Mouse (Mus musculus) hindlimb bud, embryonic 11.5 days (tissue): ENCODE measurements around the gene Zfp579.
"Not testable (repeated sequence)": the region's sequence is repeated elsewhere in the genome, so short reads cannot be mapped to it uniquely, and the experiment has no call there.

Source experiments
- DNase-seq: peaks from one replicate; pipeline ENCODE4 v3.0.0-alpha.2; 2012; ENCODE audit warnings: low read depth, low spot score; ENCODE audit errors: extremely low spot score

Gene Zfp579

GRCm38 (mm10) chr7:4996003-4996895 is at the start of gene Zfp579:
Gene Zfp579 (minus strand): TSS chr7:4996158.
- DNase-seq: peak; percentile 69

DNA sequence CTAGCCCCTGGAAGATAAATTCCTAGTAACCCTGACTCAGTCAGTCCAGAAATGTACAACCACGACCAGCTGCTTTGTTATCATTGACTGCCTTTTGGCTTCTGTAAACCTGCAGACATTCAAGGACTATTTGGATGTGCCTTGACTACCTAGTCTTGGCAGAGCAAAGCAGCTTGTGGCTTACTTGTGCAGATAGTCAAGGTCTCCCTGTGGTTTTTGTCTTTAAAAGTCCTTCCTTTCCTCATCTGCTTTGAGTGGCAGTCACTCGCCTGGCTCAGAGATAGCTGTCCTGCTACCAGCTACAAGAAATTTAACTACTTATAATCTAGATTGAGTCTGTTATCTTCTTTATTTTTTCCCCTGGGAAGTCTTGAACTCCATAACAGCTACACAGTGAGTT is 49.0 kb upstream of the Zfp579 start:
- DNase-seq: no peak

- DNase-seq: no peak
Measured at GRCm38 (mm10) chr7:5038940-5039339, 43.0 kb upstream of the Zfp579 start.

GRCm38 (mm10) chr7:5038109-5038732 is 42.3 kb upstream of the Zfp579 start, which contains the start of gene Zfp784:
Gene Zfp784 (minus strand): TSS chr7:5038446.
- DNase-seq: no peak

DNA sequence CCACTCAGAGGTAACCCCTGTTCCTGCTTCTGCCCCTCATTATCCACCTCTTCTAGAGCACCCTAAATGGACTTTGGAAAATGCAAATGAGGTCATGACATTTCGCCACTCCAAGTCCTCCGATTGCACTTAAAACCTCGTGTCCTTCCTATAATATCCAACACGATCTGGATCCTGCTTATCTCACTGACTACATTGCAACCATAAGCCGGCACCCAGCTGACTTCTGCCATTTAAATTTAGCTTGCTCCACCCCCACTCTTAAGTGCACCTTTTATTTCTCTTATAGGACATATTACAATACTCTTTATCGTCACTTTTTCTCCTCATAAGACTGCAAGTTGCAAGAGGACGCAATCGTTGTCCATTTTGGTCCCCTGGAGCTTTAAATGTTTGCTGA is 41.5 kb upstream of the Zfp579 start:
- no peak for DNase-seq

- no peak for DNase-seq
Measured at GRCm38 (mm10) chr7:5037026-5037425, 41.1 kb upstream of the Zfp579 start.

DNA sequence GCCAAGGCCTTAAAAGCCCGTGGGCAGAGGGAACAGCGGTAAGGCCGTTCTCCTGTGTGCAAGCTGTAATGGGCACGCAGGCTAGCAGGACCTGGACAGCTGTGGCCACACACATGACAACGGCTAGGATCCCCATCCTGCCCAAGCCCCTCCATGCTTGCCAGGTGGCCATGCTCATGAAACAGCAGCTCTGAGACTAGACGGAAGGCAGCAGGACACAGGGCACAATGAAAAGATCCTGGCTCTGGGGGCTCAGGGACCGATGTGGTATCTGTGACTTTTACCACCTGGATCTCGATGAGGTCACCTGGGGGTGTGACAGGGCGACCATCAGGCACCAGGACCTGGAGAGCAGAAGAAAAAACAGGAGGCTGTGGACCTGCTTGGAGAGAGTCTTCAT is 40.2 kb upstream of the Zfp579 start:
- DNase-seq: no peak

DNA sequence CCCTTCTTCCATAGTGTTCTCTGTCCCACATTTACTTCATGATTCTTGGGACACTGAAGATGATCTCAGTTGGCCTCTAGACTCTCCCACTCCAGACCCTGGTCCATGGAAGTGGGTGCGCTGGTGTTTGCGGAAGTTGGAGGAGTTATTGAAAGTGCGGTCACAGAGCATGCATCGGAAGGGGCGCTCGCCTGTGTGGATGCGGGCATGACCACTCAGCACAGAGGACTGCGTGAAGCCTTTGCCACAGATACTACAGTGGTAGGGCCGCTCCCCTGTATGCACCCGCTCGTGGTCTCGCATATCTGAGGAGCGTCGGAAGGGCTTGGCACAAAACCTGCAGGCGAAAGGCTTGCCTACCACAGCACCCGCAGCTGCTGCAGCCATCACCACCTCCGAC is 39.7 kb upstream of the Zfp579 start:
- no peak for DNase-seq

DNA sequence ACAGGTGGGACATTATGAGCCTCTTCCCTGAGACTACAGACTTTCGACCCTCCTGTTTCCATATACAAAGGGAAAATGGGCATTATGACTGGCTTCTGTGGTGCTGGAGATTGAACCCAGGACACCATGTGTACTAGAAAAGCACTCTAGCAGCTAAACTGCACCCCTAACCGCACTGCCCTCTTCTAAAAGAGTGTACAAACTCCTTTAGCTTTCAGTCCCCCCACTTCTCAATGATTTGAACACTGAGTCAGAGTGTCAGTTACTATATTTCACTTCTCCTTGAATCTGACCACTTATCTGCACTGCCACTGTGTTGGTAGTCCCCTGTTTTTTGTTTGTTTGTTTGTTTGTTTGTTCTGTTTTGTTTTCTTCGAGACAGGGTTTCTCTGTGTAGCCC is 37.9 kb upstream of the Zfp579 start, which contains the start of gene 4632433K11Rik:
Gene 4632433K11Rik (plus strand): TSS at position 301 of the 400 bp plus-strand sequence.
- DNase-seq: no peak

- DNase-seq: no peak
Measured at GRCm38 (mm10) chr7:5031496-5031895, 35.5 kb upstream of the Zfp579 start.

DNA sequence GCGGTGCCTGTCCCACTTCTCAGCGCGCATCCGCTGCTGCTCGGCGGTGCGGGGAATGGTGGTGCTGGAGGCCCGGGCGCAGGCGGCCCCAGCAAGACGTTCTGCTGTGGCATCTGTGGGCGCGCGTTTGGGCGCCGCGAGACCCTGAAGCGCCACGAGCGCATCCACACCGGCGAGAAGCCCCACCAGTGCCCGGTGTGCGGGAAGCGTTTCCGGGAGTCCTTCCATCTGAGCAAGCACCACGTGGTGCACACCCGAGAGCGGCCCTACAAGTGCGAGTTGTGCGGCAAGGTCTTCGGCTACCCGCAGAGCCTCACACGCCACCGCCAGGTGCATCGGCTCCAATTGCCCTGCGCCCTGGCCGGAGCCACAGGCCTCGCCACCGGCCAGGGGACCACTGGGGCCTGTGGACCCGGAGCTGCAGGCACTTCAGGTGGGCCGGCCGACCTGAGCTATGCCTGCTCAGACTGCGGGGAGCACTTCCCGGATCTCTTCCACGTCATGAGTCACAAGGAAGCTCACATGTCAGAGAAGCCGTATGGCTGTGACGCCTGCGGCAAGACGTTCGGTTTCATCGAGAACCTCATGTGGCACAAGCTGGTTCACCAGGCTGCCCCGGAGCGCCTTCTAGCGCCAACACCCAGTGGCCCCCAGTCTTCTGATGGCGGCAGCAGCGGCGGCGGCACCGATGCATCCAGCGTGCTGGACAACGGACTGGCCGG is 34.8 kb upstream of the Zfp579 start:
- no peak for DNase-seq

GRCm38 (mm10) chr7:5029946-5030345 is 34.0 kb upstream of the Zfp579 start:
- no peak for DNase-seq

DNA sequence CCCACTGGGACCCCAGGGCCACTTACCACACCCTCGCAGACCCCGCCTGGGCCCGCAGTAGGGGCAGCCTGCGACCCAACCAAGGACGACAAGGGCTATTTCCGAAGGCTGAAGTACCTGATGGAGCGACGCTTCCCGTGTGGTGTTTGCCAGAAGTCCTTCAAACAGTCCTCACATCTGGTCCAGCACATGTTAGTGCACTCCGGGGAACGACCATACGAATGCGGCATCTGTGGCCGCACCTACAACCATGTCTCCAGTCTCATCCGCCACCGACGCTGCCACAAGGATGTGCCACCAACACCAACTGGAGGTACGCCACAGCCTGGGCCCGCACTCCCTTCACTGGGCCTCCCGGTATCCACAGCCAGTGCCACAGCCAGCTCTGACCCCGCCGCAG is 33.6 kb upstream of the Zfp579 start:
- no peak for DNase-seq

- no peak for DNase-seq
Measured at GRCm38 (mm10) chr7:5021197-5021596, 25.2 kb upstream of the Zfp579 start.

GRCm38 (mm10) chr7:5020685-5021084 is 24.7 kb upstream of the Zfp579 start:
- no peak for DNase-seq

GRCm38 (mm10) chr7:5020000-5020681 is 24.2 kb upstream of the Zfp579 start, which contains the start of the genes Zfp865 and Ccdc106:
Gene Zfp865 (plus strand): TSS chr7:5020376.
Gene Ccdc106 (plus strand): TSS chr7:5020553.
- peak; percentile 94 for DNase-seq

- DNase-seq: not testable (repeated sequence)
Measured at GRCm38 (mm10) chr7:5019576-5019975, 23.6 kb upstream of the Zfp579 start.

- DNase-seq: no peak
Measured at GRCm38 (mm10) chr7:5017931-5018330, 22.0 kb upstream of the Zfp579 start.

DNA sequence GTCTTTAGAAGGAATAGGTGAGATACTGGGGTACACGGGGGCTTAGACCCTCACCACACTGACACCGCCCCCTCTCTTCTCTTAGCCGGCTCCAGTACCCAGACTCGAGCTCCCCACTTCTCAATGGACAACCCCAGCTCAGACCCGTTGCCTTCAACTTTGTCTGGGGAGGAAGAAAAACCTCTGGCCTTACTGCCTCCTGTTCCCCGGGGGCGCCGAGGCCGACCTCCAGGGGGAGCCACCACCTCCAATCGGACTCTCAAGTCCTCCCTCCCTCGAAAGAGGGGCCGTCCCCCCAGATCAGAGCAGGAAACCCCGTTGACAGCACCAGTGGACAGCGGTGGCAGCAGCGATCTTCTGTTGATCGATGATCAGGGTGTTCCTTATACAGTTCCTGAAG is 21.4 kb upstream of the Zfp579 start:
- DNase-seq: no peak

DNA sequence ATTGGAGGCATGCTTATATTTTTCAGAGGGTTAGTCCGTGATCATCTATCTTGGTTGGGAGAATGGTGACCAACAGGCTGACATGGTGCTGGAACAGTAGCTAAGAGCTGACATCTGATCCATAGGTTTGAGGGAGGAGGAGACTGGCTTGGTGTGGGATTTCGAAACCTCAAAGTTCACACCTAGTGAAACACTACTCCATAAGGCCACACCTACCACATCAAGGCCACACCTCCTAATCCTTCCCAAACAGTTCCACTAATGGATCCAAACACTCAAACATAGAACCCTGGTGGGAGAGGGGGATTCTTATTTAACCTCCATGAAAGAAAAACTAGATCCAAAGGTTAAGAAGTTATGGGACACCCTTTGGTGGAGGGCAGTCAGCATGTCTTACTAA is 21.0 kb upstream of the Zfp579 start:
- no peak for DNase-seq

DNA sequence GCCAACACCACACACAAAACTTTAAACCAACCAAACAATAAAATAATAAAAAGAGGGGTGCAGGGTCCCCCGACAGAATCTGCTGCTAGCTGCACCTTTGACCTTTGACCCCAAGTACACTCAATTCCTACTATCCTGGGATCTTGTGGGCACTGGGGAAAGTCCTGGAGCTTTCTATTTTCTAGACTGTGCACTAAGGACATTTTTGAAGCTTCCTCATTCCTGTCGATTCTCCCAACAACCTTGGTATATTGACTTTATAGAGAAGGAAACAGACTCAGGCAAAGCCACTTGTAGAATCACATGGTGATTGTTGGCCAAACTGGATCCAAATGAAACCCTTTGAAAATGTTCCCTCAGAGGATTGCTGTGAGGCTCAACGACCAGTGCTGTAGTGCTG is 20.1 kb upstream of the Zfp579 start:
- DNase-seq: no peak
